Mouse (Mus musculus) erythroid progenitor cell, adult 5-6 weeks (primary cell): Measurements from ENCODE around the gene Fcnb. TPM values are rescaled to one million over a fixed set of nuclear protein-coding genes. Genes with fewer than 3 reads are reported as not detected.
A peak's percentile ranks its signal among the peaks of the same experiment; 100 is the strongest.

Source experiments
- ATAC-seq: replicated peaks from 2 replicates; pipeline ENCODE4 v1.8.0; 2016; ENCODE audit warnings: moderate number of reproducible peaks, mild to moderate bottlenecking, moderate TSS enrichment, inconsistent platforms; ENCODE audit not compliant: poor library complexity, low FRiP score, severe bottlenecking
- total RNA-seq, 2 experiments: library from RNA; stranded (forward) in 1 of 2; stranded (reverse) in 1 of 2; fragments of 150-400 nt in 1 of 2; fragments of 186-747, 209-891 nt in 1 of 2; gene quantifications; 2 replicates each; pipeline versions ENCODE4 v1.2.3 to v1.2.4; 2015 to 2017; ENCODE audit warnings: low replicate concordance in 2 of 2

The Fcnb gene
- total RNA-seq, 2 experiments from 2014 or later: 62.5 to 101 TPM

DNA sequence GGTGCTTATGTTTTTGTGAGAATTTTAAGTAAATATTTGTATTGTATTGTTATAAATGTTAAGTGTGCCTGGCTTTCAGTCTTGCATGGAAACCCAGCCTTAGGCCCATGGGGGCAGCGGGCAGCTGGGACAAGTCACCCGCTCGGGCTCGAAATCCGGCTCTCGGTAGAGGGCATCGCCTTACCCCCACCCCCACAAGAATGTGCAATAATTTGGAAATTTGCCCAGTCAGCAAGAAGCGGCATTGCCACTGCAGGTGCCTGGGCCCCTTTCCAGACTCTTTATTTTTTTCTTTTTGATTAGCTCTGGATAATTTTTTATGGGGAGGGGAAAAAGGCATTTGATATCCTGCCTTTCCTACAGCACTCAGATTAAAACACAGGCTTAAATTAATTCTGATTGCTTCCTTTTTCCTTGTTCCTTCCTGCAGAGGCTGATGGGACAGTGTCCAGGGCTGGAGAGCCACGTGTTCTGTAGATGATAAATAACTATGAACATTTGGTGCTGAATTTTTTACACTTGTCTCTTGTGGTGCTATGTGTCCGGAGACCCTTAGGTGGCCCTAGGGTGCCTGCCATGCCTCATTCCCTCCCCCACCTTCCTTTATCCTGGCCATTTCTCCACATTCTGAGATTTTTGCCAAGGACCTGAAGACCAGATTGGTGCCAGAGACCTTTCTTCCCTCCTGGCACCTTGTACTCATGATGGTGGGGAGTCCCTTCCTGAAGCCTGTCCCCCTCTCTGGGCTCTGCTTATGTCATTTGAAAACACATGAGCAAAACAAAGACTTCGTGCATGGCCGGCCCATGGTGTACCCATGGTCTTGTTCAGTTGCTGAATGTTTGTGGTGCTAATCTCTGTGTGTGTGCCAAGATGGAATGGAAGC, 46.9 kb downstream of the Fcnb start:
- no peak for ATAC-seq

DNA sequence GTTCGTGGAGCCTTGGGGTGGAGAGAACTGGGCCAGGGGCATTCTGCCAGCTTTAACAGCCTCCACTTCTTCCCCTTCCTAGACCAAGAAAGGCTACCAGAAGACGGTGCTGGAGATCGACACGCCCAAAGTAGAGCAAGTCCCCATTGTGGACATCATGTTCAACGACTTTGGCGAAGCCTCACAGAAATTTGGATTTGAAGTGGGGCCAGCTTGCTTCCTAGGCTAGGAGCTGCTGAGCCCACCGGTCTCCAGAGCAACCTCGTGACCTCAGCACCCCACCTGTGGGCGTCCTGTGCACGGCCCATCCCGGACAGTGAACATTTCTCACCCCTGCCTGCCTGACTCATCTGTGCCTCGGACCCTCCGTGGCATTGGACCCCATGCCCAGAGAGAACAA, 47.9 kb downstream of the Fcnb start:
- ATAC-seq: no peak

DNA sequence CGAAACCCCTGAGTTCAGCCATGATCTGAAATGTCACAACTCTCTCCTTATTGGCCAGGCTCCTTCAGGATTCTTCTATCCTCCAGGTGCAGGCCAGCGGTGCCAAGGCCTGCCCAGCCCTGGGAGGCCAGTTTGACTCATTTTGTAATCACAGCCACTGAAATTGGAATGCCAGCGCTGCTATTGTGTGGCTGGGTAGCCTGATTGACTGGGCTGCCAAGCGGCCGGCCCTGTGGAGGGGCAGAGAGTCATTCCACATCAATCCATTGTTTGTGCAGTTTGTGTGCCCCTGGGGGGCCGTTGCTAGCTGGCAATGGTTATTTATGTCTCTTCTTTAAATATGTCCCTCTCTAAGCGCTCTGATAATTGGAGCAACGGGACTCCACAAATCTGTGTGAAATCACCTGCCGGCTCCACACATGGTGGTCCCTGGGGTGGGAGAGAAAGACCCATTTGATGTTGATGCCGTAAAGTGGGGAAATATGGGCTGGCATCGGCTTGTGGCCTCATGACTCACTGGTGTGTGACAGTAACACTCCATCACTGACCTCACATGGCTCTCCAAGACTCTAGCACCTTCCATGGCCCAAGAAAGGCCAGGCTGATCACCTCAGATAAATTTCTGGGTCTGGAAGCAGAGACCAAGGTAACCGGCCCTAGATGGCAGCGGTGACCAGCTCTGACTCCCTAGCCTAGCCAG, 50.5 kb downstream of the Fcnb start:
- ATAC-seq: no peak

DNA sequence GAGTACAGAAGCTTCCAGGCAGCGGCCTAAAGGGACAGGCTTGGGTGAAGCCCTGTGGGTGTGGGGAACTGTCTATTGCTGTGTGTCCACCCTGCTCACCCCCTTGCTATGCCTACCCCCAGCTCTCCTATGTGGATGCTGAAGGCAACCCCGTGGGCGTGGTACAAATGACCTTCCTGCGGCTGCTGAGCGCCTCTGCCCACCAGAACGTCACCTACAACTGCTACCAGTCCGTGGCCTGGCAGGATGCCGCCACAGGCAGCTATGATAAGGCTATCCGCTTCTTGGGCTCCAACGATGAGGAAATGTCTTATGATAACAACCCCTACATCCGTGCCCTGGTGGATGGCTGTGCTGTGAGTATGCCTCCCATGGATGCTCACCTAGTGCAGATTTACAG, 52.2 kb downstream of the Fcnb start:
- ATAC-seq: peak; percentile 73

DNA sequence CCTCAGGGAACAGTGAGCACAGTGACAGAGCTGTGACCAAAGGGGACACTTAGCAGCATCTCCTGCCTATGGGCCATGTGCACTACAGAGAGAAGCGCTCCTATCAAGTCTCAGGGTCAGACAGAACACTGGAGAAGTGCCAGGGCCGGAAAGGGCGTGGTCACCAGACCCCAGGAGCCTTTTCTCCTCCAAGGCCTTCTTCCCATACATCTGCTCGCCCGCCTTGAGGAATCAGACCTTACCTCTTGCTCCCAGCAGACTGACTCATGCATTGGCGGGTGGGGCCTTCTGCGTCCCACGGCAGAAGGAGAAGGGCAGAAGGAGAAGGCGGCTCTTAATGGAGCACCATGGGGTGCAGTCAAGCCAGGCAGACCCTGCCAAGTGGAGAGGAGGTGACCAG, 52.8 kb downstream of the Fcnb start:
- ATAC-seq: peak; percentile 61

Other genes starting within 250 kb of the Fcnb start
- gene Col5a1, start 198.5 kb downstream of the Fcnb start, total RNA-seq (2015; ENCODE audit: low replicate concordance): 9.4 and 10.9 TPM in 2 replicates
- gene Col5a1, start 198.5 kb downstream of the Fcnb start, total RNA-seq (2017; ENCODE audit: low replicate concordance): 5.3 and 7.0 TPM in 2 replicates
- 5.0 and 7.1 TPM in 2 replicates for gene Olfm1, start 108.1 kb upstream of the Fcnb start, total RNA-seq (2015; ENCODE audit: low replicate concordance)
- gene Olfm1, start 108.1 kb upstream of the Fcnb start, total RNA-seq (2017; ENCODE audit: low replicate concordance): 1.8 TPM in 1 of 2 replicates, not detected in the other